Mouse (Mus musculus): ENCODE measurements around the gene Syn3.

DNA sequence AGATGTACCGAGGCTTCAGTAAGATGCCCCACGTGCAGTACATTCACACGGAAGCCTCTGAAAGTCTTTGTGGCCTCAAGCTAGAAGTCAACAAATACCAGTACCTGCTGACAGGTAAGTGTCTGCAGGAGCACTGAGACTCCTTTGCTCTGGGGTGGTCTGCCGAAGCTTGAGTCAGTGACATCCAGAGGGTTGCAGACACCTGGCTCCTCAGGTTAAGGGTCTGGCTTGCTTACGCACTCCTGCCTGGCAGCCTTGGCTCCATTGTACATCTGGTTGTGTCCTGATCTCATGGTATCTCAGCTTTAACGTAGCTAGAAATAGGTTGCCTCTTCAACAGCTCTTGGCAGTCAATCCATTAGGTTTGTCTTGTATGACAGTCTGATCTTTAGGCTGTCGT, 154.8 kb downstream of the Syn3 start:
- no peak for TF ChIP-seq CTCF (IDR thresholded peaks at IDR 0.05; ENCODE audit: borderline replicate concordance, control insufficient read depth, extremely low read depth, insufficient read depth, low read length, poor library complexity)
- TF ChIP-seq POLR2A (IDR thresholded peaks at IDR 0.05; ENCODE audit: control insufficient read depth, extremely low read depth, insufficient read depth, low read length, poor library complexity) = no peak

All from thymus, adult 2 months (tissue).